Mouse (Mus musculus) induced T-regulatory cell, adult 2 months (primary cell): ENCODE results near the gene Med16.

Experiments
- DNase-seq: peaks from one replicate; pipeline ENCODE4 v3.0.0-alpha.2; 2012; ENCODE audit warnings: low read depth

Med16 gene

GRCm38 (mm10) chr10:79908167-79909091 is at the start of gene Med16:
Gene Med16, minus strand, starts transcription at chr10:79908923.
- peak; percentile 99 for DNase-seq

DNA sequence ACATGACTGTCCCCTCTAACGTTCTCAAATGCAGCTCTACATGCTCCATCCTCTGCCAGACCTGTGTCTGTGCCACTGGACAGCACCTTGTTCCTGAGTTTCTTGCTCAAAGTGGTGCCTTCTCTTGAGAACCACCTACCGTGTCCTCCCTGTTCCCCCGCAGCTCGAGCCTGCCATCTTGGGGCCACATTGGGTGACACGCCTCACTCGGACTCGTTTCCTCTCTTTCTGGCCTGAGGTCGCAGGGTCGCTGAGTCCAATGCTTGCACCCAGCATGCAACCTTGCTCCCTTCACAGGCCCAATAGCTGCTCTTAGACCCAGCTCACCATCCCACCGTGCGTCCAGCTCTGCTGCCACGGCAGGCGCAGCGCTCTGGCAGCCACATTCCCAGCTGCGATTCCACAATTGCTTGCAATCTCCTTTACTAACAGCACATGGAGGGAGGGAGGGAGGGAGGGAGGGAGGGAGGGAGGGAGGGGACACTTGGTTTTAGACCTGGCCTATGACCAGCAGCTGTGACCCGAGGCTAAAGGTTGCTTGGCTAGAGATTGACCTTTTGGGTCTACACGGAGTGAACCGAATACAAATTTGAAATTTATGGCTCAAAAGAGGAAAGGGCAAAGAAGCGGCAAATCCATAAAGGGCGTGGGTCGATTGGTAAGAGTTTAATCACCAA is 49.6 kb upstream of the Med16 start:
- DNase-seq = peak; percentile 88

GRCm38 (mm10) chr10:79956643-79957154 is 48.0 kb upstream of the Med16 start:
- DNase-seq = no peak

DNA sequence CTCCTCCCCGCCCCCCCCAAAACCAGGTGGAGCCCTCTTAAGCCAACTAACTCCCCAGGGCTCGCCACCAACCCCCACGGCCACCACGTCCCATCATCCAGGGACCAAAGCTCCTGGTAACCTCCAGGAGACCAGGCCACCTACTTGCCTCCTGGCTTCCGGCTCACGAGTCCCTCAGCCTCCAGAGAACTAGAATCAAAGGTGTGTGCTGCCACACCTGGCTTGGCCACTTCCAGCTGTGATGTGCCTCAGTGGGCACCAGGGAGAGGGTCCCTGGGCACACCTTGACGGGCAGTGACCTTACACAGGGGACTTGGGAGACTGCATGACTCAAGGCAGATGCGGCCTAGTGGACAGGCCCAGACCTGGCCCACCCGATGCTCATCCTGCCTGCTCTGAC is 47.0 kb upstream of the Med16 start:
- no peak for DNase-seq

- peak; percentile 57 for DNase-seq
These were observed 45.2 kb upstream of the Med16 start for GRCm38 (mm10) chr10:79953946-79954345.

DNA sequence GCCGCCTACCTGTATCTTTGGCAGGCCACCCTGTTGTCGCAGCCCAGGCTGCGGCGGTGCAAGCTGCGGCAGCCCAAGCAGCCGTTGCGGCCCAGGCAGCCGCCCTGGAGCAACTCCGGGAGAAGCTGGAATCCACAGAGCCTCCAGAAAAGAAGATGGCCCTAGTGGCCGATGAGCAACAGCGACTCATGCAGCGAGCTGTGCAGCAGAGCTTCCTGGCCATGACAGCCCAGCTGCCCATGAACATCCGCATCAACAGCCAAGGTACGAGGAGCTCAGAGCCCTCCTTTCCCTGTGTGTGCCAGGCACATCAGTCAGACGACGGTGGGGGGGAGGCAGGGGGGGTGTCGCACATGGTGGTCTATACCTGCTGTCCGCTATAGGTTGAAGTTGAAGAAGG is 41.9 kb upstream of the Med16 start:
- no peak for DNase-seq

- DNase-seq = no peak
These were observed 41.1 kb upstream of the Med16 start for GRCm38 (mm10) chr10:79949873-79950272.

DNA sequence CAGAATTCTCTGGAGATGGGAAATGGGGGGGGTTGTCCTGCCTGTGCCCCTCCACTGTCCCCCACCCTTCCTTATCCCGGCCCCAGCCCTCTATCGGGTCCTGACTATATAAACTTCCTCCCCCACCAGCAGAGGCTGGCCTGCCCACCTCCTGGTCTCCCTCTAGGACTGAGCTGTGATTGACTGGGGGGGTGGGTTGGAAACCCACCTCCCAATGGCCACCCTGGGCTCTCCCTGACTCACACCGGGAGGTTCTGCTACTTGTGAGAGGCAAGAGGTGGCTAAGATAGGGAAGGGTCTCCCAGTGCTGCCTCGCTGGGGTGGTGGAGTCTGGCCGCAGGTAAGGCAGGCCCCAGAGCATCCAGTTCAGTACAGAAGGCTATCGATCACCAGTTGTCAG is 38.8 kb upstream of the Med16 start:
- DNase-seq = no peak

DNA sequence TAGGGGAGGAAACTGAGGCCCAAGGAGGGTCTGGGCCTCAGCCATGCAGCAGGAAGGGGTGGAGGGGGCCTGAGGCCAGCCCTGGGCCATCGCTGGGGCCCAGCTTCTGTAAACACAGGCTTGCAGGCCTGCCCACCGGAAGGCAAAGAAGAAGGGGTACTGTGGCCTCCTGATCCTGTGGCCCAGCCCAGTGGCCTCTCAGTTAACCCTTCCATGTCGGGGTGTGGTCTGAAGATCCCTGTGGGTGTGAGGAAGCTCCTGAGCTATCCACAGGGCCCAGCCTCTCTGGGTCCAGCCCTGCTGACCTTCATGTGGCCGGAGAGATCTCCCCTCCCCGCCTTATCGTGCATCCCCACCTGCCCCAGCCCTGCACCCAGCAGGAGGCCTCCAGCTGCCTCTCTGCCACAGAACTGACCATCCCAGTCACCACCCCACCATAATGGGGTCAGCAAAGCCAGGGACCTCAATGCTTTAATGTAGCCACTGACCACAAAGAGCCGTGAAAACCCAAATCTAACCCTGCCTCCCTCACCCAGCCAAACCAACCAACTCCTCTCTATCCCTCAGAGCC is 38.1 kb upstream of the Med16 start:
- no peak for DNase-seq

GRCm38 (mm10) chr10:79945507-79946234 is 36.9 kb upstream of the Med16 start:
- DNase-seq = no peak

DNA sequence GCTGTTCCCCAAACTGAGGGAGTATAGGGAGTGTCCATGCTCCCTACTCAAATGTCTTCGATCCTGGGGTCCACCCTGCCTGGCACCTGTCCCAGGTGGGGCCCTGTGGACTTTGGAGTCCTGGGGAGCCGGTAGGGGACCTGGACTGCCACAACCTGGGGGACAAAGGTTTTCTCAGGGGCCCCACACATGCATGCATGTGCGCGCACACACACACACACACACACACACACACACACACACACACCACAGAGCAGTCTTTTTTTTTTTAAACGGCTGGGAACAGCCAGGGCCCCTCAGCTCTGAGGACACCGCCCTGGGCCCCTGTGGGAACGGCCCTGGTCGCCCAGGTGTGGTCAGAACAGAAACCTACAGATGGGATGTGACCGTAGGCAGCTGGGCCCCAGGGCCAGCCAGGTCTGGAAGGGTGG is 34.8 kb upstream of the Med16 start:
- DNase-seq = no peak

DNA sequence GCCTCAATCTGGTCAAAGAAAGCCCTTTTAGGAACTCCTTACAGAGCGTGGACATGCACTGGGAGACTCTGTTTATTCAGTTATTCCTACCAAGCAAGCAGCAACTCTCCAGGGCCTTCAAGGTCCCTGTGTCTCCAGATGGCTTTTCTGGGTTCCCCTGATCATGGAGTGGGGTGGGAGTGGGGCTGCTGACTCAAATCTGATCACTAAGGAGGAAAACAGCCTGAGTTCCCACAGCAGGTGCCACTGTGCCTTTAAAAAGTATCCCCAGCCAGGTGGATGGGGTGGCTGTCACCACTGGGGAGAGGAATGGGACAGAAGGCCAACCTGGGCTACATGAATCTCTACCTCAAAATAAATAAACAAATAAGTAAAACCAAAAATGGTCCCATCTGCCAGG is 34.3 kb upstream of the Med16 start:
- DNase-seq = no peak

- DNase-seq = no peak
These were observed 32.0 kb upstream of the Med16 start for GRCm38 (mm10) chr10:79940749-79941148.

- no peak for DNase-seq
These were observed 29.2 kb upstream of the Med16 start for GRCm38 (mm10) chr10:79937775-79938526.

- peak; percentile 94 for DNase-seq
These were observed 28.3 kb upstream of the Med16 start for GRCm38 (mm10) chr10:79936911-79937441.

- no peak for DNase-seq
These were observed 27.7 kb upstream of the Med16 start for GRCm38 (mm10) chr10:79936284-79936910.

- no peak for DNase-seq
These were observed 26.3 kb upstream of the Med16 start for GRCm38 (mm10) chr10:79934794-79935569.

DNA sequence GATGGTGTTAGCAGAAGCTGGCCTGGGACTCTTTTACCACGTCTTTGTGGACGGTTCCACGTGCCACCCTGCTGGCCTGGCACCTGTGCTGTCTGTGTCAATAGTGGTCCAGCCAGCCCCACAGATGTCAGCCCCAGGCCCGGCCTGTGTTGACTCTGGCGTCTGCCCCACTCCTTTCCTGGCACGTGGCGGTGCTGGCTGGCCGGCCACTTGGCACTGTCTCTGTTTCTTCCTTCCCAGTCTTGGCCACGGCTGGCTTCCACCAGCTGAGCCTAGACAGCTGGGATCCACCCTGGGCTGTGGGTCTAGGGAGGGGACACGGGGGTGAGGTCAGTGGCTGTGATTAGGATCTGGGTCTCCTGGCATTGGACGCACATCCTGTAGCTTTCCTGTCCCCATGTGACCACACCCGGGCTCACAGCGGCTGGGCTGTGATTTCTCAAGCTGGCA is 25.6 kb upstream of the Med16 start:
- DNase-seq = no peak

GRCm38 (mm10) chr10:79933861-79934260 is 25.1 kb upstream of the Med16 start:
- no peak for DNase-seq
